Mouse (Mus musculus): Measurements from ENCODE around the gene Carf.
A peak's percentile ranks its signal among the peaks of the same experiment; 100 is the strongest.
"Not testable (repeated sequence)": the region's sequence is repeated elsewhere in the genome, so short reads cannot be mapped to it uniquely, and the experiment has no call there.

The Carf gene

DNA sequence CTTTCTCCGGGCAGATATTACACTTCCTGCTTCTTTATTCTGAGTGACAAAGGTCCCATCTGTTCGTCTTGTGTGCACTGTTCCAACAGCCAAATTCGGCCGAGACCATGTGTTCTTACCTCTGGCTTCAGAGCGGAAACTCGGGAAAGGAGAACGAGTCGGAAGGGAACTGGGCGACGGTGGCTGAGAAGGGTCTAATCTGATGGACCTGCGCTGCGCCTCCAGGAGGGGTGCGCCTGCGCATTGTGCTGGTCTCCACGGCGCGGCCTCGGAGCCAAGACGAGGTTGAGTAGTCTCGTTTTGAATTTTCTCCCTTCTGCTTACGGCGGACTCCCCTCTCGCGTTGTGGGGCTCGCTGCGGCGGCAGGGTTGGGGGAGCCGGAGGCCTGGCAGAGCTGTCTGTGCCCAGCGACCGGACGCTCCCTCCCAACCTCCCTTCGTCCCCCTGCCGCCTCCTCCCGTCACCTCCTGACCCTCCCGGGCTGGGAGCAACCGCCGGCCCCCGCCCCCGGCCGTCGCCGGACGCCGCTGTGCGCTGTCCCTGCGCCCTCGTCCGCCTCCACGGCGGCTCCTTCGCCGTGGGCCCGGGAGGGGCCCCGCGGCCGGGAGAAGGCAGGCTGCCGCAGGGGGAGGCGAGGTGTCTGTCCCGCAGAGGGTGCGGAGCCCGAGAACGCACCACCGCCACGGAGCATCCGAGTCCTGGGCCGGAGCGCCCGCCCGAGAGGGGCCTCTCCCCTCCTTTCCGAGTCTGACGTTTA lies at the start of gene Carf, which contains the start of gene Wdr12:
Gene Carf, plus strand, starts transcription at position 224 of the 758 bp plus-strand sequence.
Gene Wdr12, minus strand, starts transcription at position 622 of the 758 bp plus-strand sequence.
- peak; percentile 92 to 95 for DNase-seq (ENCODE audit: low spot score in 2 of 2)

DNA sequence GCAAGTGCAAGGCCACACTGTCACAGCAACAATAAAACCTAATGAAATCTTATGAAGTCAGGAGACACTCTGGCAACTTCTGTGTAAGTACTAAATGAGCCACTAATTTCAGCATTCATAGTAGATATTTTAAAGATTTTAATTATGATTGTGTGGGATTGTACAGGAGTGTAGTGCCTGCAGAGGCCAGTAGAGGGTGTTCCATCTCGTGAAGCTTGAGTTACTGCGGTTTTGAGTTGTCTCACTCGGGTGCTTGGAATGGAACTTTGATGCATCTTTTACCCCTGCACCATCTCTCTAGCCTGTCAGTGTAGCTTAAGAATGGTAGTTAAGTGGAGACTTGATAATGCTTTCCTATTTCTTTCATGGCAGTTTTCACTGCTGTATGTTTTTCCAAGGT lies 43.4 kb upstream of the Carf start:
- peak in 1 of 2 experiments; percentile 1 for DNase-seq (ENCODE audit: low spot score in 2 of 2)

DNA sequence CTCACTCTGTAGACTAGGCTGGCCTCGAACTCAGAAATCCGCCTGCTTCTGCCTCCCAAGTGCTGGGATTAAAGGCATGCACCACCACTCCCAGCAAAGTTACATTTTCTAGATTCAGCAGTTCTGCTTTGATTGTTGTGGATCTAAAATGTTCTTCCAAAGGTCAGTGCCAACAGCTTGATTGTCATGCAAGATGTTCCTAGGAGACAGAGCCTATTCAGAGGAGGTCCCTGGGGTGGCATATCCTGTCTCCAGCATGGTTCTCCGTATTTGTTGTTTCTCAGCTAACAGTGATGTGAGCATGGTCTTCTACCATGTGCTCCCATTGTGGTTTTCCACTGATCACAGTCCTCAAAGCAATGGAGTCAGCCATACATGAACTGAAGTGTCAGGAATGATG lies 41.7 kb upstream of the Carf start:
- DNase-seq (ENCODE audit: low spot score in 2 of 2), result no peak

DNA sequence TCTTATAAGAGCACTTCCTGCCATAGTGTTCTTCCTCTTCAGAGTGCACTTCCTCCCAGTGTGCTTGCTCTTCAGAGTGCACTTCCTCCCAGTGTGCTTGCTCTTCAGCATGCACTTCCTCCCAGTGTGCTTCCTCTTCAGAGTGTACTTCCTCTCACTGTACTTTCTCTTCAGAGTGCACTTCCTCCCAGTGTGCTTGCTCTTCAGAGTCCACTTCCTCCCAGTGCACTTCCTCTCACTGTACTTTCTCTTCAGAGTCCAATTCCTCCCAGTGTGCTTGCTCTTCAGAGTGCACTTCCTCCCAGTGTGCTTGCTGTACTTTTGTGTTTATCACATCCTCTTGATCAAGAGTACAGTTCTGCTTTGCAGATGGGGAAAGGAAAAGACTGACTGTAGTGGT lies 27.3 kb upstream of the Carf start:
- DNase-seq (ENCODE audit: low spot score in 2 of 2), result peak in 1 of 2 experiments; percentile 29

DNA sequence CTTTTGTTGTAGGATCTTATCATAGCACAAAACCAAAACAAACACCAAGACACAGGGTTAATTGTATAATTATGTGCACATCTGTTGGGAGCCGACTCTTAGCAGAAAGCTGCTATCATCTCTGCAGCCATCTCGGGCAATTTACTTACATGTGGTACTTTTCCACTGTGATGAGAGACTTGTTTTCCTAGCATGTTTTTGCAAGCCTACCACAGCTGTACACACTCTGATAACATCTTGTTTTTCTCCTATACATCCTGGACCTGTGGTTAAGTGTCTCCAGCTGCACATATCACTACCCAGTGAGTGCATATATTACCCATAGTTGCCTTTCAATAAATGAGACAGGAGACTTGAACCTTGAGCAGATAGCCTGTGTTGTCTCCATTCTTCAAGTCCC lies 23.1 kb upstream of the Carf start:
- DNase-seq (ENCODE audit: low spot score in 2 of 2), result no peak

DNA sequence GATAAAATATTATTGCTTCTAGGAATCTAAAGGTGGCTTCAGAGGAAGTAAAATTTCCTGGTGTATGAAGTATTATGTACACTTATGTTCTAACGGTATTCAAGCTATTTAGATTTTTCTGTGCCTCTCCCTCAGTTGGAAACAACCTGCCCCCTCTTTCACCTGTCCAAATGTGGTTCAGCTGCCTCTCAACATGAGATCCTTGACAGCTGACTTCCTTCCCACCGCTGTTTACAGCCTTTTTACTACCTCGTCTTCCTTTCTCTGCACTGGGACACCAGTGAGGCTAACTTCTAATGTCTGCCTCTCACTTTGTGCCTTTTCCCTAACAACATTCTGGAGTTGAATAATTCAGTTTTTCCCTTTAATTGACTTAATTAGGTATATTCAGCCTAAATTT lies 22.5 kb upstream of the Carf start:
- DNase-seq (ENCODE audit: low spot score in 2 of 2), result no peak

DNA sequence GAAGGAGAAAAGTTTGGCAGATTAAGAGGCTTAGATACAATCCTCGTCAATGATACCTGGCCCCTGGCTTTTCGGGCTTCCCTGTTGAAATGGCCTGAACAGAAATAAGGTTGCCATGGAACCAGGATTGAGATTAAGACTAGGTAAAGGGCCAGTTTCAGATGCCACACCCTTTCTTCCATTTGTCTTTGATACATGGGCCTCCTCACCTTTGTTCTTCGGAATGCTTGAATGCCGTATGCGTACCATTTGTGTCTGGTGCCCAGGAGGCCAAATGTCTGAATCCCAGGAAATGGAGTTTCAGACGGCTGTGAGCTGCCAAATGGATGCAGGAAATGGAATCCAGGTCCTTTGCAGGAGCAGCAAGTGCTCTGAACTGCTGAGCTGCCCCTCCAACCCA lies 21.6 kb upstream of the Carf start:
- DNase-seq (ENCODE audit: low spot score in 2 of 2), result no peak

DNA sequence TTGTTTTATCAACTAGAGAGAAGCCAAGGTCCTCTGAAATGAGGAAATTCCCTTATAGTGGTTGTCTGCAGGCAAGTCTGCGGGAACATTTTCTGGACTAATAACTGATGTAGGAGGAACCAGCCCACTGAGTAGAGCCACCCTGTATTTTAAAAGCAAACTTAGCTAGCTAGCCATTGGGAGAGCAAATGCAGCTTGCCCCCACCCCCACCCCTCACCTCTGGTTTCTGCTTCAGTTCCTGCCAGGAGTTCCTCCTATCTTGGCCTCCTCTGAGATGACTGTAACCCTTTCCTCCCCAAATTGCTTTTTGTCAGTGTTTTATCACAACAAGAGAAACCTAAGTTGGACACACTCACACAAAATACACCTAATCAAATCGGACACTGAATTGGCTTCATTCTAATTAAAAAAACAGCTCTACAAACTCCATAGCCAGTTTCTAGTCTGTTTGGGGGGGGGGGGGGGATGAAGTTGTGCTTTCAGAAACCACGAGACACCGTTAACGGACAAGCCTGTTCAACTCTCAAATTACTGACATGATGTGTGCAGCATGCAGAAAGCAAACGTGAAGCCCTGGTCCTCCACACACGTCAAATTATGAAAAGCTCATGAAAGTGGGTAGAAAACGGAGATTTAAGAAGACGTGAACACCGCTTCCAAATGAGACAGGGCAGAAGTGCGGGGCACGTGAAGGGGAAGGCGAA lies 1.3 kb upstream of the Carf start:
- DNase-seq (ENCODE audit: low spot score in 2 of 2), result no peak

DNA sequence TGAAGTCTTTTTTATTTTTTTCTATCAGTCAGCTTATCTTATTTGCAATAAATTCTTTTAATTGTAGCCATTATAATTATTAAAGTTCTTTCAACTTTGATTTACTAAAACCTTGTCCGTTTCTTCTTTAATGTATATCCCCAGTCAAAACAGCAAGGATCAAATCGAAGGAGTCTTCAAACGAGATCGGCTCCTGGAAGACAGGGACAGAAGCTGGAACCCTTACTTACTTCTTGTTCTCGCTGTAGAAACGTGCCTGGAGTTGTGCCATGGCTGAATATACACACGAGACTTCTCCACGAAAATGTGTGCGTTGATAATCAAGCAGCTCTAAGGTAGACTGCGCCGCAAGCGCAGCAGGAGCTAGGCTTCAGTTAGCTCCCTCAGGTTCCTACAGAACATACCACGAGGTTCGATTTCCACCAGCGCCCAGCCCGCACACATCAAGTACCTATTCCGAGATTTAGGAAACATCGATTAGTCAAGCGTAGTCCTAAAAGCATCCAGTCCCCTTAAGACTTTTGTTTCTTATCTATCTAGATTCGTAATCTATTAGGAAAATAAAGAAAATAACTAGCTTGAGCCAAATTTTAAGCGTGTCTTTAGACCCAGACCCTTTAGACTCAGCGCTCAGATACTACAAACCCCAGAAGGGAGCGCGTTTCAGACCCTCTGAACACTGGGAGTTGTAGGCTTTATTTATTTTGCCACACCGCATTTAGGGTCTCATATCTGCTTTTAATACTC lies 597 bp upstream of the Carf start:
- peak; percentile 42 to 70 for DNase-seq (ENCODE audit: low spot score in 2 of 2)

DNA sequence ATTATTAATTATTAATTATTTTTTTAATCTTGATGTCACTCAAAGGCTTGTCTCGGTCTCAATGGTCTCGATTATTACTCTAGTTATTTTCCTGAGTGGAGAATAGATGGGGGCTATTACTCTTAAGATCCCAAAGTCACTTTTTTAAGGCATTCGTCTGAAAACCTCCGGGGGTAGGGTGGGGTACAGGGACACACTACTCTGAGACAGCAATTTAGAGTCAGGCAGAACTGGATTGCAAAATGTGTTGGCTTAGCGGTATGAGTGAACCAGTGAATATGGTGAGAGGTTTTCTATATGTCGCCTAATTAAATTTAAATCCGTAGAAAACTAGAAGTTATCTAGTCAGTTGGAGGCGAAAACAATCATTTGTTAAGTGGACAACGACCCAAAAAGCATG lies 792 bp downstream of the Carf start:
- no peak for DNase-seq (ENCODE audit: low spot score in 2 of 2)

DNA sequence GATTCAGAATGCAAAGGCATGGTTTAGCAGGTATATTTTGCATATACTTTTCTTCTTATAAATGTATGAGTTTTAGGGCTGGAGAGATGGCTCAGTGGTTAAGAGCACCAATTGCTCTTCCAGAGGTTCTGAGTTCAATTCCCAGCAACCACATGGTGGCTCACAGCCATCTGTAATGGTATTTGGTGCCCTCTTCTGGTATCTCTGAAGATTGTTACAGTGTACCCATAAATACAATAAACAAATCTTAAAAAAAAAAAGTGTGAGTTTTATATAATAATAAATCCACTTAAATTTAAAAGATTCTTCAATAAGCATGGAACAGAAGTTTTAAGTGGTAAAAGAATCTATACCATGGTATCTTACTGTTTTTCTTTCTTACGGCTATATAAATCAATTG lies 6.5 kb downstream of the Carf start:
- DNase-seq (ENCODE audit: low spot score in 2 of 2), result no peak

DNA sequence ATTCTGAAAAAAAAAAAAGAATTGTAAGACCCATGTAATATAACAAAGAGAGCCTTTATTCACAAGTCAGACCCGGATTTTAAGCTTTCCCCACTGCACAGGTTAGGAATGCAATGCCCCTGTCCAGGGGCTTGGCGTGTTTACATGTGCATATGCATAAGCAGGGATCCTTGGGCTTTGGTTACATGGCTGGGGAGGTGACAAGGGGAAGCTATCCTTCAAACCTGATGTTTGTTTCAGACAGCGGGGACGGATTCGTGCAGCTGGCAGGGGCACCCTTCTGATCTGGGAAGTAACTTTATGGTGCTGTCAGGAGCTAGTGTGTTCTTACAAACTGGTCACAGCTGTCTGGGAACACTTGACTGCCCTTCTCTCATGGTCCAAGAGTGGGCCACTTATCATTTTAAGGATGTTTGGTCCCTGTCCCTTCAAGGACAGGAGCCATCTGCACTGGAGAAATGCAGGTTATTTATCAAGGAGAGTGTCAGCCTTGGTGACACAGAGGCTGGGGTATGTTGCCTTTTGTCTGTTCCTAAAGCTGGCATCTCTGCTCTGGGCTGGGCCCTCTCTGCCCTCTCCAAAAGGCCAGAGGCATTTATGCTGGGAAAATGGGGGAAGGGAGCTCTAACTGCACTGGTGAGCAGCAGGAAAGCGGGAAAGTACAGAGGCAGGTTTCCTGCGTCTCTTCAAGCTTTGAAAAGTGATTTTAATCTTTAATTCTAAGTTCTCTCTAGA lies 19.8 kb downstream of the Carf start:
- DNase-seq (ENCODE audit: low spot score in 2 of 2), result no peak

DNA sequence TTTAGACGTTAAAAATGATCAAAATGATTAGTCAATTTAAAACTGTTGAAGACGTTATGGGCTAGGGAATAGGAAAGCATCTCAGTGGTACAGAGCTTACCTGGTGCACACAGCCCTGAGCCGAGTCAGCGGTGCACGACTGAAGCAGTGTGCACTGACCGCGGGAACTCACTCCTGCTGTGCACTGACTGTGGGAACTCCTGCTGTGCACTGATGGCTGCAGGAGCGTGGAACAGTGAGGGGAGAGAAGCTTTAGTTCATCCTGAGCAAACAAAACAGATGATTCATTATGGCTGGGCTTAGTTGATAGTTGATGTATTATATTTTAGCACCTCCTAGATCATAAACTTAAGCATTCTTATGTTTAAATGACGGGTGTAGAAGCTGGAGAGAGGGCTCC lies 39.3 kb downstream of the Carf start:
- no peak for DNase-seq (ENCODE audit: low spot score in 2 of 2)

DNA sequence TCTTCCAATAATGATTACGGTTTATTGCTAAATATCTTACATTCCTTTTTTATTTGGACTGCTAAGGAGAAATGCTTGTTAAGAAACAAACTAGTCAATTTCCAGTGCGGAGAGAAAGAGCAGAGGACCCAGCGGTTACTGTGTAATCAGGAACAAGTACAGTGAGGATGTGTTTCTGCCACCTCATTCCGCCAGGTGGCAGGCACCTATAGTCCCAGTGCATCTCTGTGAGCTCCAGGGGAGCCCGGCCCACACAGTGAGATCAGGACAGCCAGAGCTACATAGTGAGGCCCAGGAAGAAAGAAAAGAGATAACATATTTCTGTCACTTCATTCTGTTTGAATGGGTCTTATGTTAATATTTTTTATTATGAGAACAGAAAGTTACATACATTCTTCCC lies 54.7 kb downstream of the Carf start:
- DNase-seq (ENCODE audit: low spot score in 2 of 2), result no peak

DNA sequence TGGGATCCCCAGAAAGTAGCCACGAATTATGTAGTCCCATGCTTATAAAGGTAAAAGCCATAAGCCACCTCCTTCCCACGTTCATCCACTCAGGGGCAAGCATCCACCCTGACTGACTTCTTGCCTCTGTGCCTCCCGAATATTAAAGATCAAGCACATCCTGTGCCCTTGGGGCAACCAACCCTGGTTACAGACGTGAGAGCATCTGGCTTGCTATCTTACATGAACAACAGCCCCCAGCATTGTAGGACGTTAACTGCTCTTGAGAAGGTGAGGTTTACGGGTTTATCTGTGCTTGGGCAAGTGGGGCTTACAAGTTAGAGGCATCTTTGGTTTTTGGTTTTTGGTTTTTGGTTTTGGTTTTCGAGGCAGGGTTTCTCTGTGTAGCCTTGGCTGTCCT lies 58.6 kb downstream of the Carf start:
- no peak for DNase-seq (ENCODE audit: low spot score in 2 of 2)

DNA sequence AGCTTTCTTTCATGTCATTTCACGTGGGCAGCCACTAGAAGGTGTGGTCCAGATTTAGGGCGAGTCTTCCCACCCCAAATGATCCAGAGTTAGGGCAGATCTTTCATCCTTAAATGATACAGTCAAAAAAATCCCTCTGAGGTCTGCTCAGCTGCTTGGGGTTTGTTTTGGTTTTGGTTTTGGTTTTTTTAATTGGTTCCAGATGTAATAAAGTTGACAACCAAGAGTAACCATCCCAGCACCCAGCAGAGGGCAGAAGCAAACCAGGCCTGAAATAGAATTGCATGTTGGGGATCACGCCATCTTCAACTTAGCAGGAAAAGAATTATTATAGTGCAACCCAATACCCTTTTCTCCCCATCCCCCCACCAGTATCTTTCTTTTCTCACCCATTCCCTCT lies 60.4 kb downstream of the Carf start:
- peak; percentile 55 to 61 for DNase-seq (ENCODE audit: low spot score in 2 of 2)

DNA sequence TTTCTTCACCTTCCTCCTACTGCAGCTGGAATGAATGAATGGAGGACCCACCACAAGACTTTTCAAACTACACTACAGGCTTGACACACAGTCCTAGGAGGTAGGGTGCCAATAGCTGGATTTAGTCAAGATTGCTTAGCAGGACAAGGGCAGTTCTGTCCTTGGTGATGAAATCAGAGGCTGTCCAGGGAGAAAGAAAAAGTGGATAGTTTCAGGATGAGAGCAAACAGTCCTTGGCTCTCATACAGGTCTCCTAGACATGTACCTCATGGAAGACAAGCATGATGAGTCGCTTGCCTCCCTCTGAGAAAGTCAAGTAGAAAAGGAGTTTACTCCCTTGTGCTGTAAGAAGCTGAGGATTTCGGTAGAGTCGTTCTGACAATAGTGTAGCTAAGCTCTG lies 65.6 kb downstream of the Carf start:
- DNase-seq (ENCODE audit: low spot score in 2 of 2), result no peak

DNA sequence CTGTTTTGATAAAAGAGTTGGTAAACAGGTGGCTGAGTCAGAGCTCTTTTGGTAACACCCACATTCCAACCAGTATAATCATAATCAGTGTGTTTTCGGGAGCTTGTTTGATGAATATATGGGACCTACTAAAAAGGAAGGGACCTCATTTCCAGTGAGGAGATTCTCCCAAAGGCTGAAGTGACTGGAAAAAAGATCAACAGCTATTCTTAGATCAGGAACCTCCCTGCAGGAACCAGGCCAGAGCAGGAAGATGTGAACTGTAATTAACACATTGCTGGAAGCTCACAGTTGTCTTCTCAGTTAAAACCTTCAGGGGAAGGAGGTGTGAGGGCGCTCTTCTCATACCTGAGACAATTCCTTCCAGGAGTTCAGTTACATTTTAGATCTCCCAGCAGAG lies 71.6 kb downstream of the Carf start:
- DNase-seq (ENCODE audit: low spot score in 2 of 2), result no peak

DNA sequence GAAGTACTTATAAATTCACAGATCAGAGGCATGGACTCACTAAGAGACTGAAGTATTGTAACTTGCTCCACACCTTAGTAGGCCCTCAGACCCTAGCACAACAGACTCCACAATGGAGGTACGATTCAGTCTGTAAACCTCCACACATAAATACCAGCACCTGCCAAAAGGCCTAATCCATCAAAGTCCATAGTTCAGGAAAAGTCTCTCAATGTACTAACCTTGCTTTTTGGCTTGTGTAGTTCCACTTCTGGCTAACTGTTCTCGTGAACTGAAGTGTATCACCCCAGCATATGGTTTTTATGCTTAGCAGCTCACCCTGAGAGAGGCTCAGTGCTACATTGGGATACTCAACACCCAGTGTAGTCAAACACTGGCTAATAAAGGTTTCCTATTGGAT lies 72.2 kb downstream of the Carf start:
- DNase-seq (ENCODE audit: low spot score in 2 of 2), result no peak

DNA sequence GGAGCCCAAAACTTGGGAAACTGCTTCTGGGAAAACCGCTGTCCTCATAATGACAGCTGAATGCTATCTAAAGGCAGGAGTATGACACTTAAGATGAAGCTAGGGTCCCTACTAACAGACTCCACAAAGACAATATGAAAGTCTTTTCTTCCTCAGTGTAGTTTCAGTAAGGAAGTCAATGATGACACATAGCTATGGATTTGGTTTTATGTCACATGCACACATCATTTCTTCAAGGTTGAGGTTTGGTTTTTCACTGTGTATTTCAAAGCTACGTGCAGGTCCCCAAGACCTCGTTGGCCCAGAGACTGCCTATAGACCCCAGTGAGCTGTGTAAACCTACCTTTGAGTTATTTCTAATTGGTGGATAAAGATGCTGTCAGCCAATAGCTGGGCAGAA lies 75.1 kb downstream of the Carf start:
- no peak for DNase-seq (ENCODE audit: low spot score in 2 of 2)

DNA sequence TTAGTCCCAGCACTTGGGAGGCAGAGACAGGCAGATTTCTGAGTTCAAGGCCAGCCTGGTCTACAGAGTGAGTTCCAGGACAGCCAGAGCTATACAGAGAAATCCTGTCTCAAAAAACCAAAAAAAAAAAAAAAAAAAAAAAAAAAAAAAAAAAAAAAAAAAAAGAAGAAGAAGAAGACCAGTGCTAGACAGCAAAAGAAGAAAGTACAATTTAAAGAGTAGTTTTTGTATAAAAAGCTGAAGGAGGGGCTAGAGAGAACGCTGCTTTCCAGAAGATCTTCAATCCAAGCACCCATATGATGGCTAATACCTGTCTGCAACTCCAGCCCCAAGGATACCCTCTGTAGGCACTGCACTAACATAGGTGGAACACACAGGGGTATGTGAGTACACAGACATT lies 79.8 kb downstream of the Carf start:
- not testable (repeated sequence) for DNase-seq (ENCODE audit: low spot score in 2 of 2)

DNA sequence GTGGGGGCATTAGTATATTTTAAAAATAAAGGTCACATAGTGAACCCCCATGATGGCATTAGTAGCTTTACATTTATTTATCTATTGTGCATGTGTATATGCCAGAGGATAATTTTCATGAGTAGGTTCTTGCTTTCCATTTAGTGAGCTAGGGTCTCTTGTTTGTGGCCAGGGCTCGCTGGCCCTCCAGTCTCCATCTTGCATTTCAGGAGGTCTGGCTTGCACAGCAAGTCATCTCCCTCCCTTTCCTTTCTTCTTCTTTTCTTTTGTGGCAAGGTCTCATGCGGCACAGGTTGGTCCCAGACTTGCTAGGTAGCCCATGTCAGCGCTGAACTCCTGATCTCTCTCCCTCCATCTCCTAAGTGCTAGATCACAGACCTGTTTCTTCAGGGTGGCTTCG lies 81.3 kb downstream of the Carf start:
- no peak for DNase-seq (ENCODE audit: low spot score in 2 of 2)

All from natural killer cell, adult 2 months (primary cell).